Mouse (Mus musculus): ENCODE measurements around the gene Ccl28.
"Not testable (repeated sequence)": the region's sequence is repeated elsewhere in the genome, so short reads cannot be mapped to it uniquely, and the experiment has no call there.

The Ccl28 gene

GRCm38 (mm10) chr13:119648891-119649698 lies 25.5 kb downstream of the Ccl28 start:
- no peak for DNase-seq (ENCODE audit: low read depth in 2 of 2, low spot score in 2 of 2)

DNA sequence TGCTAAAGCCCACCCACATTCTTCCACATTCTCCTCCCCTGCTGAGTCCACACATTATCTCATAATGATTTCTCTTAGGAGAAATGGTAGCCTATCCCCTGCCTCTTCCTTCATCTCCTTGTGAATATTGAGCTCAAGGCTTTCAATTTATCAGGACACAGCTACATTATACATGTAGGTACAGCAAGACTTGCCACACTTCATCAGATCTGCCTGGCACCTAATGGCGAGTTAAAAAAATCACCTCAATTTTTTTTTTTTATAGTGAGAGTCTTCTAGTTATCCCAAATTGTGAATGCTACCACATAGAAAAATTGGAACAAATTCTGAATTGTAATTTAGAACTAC lies 26.1 kb downstream of the Ccl28 start:
- no peak for DNase-seq (ENCODE audit: low read depth in 2 of 2, low spot score in 2 of 2)

DNA sequence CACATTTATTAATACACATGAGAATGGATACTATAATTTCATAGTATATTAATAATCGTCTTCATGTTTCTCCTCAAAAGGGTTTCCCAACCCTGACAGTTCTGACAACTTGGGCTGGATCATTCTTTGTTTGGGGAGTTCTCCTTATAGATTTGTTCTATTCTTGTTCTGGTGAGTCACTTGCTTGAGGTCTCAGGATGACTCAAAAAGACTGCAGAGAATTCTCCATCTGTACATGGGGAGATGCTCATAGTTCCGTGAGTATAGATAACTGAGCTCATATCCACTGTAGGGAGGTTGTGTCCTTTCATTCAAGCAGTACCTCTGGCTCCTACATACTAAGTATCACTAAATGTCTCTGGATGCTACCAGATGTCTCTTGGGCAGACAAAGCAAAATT lies 31.1 kb downstream of the Ccl28 start:
- no peak for DNase-seq (ENCODE audit: low read depth in 2 of 2, low spot score in 2 of 2)

- no peak for DNase-seq (ENCODE audit: low read depth in 2 of 2, low spot score in 2 of 2)
Observed at GRCm38 (mm10) chr13:119656246-119656645, 32.6 kb downstream of the Ccl28 start.

DNA sequence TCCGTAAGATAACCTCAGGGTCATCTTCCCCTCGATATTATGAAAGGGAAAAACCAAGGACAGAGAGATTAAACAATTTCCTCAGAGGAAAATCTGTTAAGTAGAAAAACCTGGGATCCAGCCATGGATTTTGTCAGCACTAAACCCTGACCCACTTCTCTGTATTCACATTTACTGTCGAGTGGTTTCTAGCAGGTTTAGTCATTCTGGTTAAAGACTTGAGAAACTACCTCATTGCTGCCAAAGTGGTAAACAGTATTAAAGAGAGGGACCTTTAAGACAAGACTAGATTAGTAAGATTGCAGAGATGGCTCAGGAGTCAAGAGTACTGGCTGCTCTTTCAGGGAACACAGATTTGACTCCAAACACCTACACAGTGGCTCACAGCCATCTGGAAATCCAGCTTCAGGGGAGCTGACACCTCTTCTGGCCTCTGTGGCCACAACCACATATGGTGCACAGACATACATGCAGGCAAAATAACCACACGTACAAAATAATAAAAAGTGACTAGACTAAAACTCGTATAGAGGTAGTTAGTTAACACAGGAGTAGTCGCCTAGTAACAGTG lies 33.3 kb downstream of the Ccl28 start:
- no peak for DNase-seq (ENCODE audit: low read depth in 2 of 2, low spot score in 2 of 2)

DNA sequence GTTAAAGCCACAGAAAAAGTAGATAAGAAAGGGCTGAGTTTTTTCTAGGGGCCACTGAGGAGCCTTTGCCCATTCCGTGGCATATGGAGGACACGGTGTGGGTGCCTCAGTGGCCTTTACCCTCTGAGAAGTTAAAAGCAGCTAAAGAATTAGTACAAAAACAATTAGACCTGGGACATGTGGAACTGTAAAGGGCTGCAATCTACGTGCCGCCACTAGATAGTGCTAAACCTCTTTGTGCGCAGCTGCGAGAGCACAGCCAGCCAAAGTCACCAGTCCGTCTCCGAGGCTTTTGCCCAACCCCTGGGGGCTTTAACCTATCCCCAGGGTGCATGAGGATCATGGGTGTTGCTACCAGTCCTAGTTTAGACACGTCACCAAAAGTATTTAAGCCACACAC lies 37.8 kb downstream of the Ccl28 start:
- not testable (repeated sequence) for DNase-seq (ENCODE audit: low read depth in 2 of 2, low spot score in 2 of 2)

DNA sequence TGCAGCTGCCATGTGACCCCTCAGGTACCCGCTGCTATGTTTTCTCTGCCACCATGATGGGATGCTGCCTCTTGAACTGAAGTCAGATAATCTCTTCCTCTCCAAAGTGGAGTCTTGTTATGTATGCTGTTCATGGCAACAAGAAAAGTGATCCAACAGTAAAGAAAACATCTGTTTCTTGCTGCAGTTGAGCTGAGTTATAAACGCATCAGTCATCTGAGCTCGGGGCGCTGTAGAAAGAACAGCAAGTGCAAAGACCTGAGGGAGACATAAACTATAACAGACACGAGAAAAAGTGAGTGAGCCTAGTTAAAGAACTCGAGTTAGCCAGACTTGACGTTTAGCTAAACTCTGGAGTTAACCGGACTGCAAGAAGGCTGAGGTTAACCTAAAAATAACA lies 55.2 kb downstream of the Ccl28 start:
- no peak for DNase-seq (ENCODE audit: low read depth in 2 of 2, low spot score in 2 of 2)

- DNase-seq (ENCODE audit: low read depth in 2 of 2, low spot score in 2 of 2) = no peak
Observed at GRCm38 (mm10) chr13:119679721-119680120, 56.1 kb downstream of the Ccl28 start.

DNA sequence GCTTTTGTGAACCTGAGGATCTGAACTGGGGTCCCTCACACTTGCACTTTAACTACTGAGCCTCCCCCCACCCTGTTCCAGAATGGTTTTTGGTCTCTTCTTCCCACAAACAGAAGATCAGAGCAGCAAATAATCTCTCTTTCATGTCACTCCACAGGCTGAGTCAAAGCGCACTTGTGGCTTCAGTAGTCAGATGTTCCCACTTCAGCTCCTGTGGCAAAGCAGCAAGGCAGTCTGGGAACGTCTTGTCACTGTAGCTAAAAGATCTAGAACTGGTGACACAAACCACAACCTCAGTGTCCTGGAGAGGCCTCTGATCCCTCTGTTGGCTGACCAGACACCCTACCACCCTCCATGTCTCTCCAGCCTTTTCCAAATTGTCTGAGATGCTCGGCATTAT lies 57.5 kb downstream of the Ccl28 start:
- peak in 1 of 2 experiments; percentile 14 for DNase-seq (ENCODE audit: low read depth in 2 of 2, low spot score in 2 of 2)

GRCm38 (mm10) chr13:119684416-119685177 lies 61.0 kb downstream of the Ccl28 start:
- no peak for DNase-seq (ENCODE audit: low read depth in 2 of 2, low spot score in 2 of 2)

DNA sequence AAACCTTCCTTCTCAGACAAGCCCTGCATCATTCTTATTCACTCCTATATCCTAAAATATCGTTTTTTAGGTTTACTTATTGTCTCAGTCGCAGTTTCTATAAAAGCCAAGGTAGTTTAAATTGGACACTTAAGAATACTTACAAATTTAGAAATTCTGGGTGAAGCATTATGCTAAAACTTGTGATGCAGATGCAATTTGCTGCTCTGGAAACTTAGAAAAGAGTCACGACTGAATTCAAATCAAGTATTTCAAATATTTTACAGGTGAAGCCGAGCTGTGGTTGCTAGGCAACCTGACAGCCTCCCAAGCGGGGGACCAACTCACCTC lies 66.1 kb downstream of the Ccl28 start:
- DNase-seq (ENCODE audit: low read depth in 2 of 2, low spot score in 2 of 2) = no peak

DNA sequence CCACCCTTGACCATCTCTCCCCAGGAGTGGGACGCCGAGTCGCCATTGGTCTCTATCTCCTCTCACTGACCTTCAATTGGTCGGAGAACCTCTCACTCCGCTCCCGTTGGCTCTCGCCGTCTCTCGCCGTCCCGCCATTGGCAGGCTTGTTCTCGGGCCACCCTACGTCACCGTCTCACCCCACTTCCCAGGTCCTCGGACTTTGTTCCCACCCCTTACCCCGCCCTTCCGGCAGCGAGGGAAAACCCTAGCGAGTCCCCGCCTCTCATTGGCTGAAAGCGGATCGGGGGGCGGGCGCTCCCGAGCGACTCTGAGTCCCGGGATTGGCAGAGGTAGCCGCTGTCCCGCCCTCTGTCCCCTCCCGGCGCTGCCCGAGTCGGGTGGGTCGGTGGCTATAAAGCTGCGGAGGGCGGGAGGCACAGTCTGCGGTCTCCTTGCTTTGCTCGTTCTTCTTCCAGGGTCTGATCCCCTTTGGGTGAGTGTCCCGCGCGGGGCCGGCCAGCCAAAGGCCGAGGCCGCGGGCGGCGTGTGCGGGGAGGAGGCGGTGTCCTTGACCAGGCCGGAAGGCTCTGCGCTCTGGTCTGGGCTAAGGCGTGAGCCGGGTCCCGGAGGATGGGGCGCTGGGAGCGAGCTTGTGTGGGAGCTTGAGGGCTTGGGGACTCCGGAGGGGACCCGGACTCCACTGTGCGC lies 66.6 kb downstream of the Ccl28 start, which contains the start of gene Hmgcs1:
Gene Hmgcs1 (plus strand): TSS at position 341 of the 690 bp plus-strand sequence.
- DNase-seq (ENCODE audit: low read depth in 2 of 2, low spot score in 2 of 2) = peak; percentile 92 to 95

DNA sequence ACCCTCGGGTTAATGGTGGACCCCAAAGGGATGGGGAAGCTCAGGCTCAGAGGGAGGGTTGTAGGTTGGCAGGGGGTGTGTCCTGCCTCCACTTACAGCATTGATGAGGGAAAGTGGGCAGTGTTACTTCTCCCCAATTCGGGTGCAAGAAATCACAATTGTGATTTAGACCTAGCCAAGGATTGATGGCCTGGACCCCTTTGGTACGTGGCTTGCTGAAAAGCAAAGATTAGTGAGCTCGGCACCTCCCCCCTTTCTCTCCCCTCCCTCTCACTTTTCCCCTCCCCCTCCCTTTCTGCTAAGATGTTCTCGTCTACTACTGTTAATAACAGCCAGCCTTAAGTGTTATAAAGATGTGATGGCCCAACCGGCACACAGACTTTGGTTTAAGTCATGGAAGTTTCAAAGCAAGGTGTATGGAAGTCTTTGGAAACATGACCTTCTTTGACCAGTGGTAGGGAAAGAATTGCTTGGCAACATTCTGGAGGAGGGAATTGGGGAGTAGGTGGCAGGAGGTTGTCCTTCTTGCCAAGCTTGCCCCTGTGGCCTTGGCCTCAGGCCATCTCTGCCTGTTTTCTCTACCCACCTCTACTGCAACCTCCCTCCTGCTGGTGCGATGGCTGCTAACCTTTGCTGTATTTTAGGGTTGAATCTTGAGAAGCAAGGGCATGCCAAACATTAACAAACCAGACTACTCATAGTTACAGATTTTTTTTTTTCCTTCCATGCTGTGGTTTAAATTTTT lies 67.4 kb downstream of the Ccl28 start:
- no peak for DNase-seq (ENCODE audit: low read depth in 2 of 2, low spot score in 2 of 2)

GRCm38 (mm10) chr13:119691958-119692357 lies 68.3 kb downstream of the Ccl28 start:
- DNase-seq (ENCODE audit: low read depth in 2 of 2, low spot score in 2 of 2) = not testable (repeated sequence)

DNA sequence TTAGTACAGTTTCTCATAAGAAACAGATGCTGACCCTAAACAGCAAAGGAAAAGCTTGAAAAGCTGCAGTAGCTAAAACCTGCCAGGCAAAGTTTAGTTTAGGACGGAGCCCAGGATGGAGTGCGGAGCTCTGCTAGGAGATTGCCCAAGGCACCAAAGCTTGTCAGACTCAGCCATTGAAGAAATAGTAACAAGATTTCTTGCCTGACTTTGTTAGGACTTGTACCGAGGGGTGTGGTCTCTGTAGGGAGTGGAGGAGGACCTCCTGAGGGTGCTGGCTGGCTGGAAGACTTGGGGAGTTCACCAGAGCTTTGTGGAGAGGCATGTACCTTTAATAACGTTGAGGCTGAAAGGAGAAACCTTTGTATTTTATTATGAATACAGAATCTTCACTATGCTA lies 72.1 kb downstream of the Ccl28 start:
- DNase-seq (ENCODE audit: low read depth in 2 of 2, low spot score in 2 of 2) = no peak

GRCm38 (mm10) chr13:119696496-119696895 lies 72.9 kb downstream of the Ccl28 start:
- no peak for DNase-seq (ENCODE audit: low read depth in 2 of 2, low spot score in 2 of 2)

- no peak for DNase-seq (ENCODE audit: low read depth in 2 of 2, low spot score in 2 of 2)
Observed at GRCm38 (mm10) chr13:119698436-119698835, 74.8 kb downstream of the Ccl28 start.

Measured in CD8-positive naive resting alpha-beta T cell, adult 2 months (primary cell).